Mouse (Mus musculus) thymus, postnatal 0 days (tissue): ENCODE data around the gene Baiap2. TPM values are rescaled to one million over a fixed set of nuclear protein-coding genes. Genes with fewer than 3 reads are reported as not detected.
A peak's percentile ranks its signal among the peaks of the same experiment; 100 is the strongest.

Experiments used
- DNase-seq: peaks from one replicate; pipeline ENCODE4 v3.0.0-alpha.2; 2015; ENCODE audit warnings: low spot score
- polyA plus RNA-seq: library from polyadenylated mRNA; unstranded; fragments of >200 nt; fragmentation: Nextera tagmentation; extraction: Ambion mirVana; gene quantifications from 2 replicates; pipeline ENCODE4 v1.2.1, GENCODE M21; 2015

Baiap2 gene
- polyA plus RNA-seq, 1 experiment from 2014 or later = 26.3 TPM

- DNase-seq = no peak
Measured at GRCm38 (mm10) chr11:119919432-119919831, 23.1 kb upstream of the Baiap2 start.

- peak; percentile 78 for DNase-seq
Measured at GRCm38 (mm10) chr11:119919897-119920296, 22.7 kb upstream of the Baiap2 start.

- no peak for DNase-seq
Measured at GRCm38 (mm10) chr11:119920668-119921067, 21.9 kb upstream of the Baiap2 start.

- no peak for DNase-seq
Measured at GRCm38 (mm10) chr11:119925176-119925575, 17.4 kb upstream of the Baiap2 start.

- no peak for DNase-seq
Measured at GRCm38 (mm10) chr11:119926762-119927161, 15.8 kb upstream of the Baiap2 start.

- peak; percentile 85 for DNase-seq
Measured at GRCm38 (mm10) chr11:119928023-119928681, 14.4 kb upstream of the Baiap2 start.

GRCm38 (mm10) chr11:119929603-119930265, 12.8 kb upstream of the Baiap2 start:
- DNase-seq = peak; percentile 43

- no peak for DNase-seq
Measured at GRCm38 (mm10) chr11:119931809-119932208, 10.8 kb upstream of the Baiap2 start.

- DNase-seq = no peak
Measured at GRCm38 (mm10) chr11:119933142-119933541, 9.4 kb upstream of the Baiap2 start.

- peak; percentile 84 for DNase-seq
Measured at GRCm38 (mm10) chr11:119933819-119934583, 8.6 kb upstream of the Baiap2 start.

- no peak for DNase-seq
Measured at GRCm38 (mm10) chr11:119934773-119935172, 7.8 kb upstream of the Baiap2 start.

- peak; percentile 70 for DNase-seq
Measured at GRCm38 (mm10) chr11:119935457-119935856, 7.1 kb upstream of the Baiap2 start.

- DNase-seq = no peak
Measured at GRCm38 (mm10) chr11:119936456-119936855, 6.1 kb upstream of the Baiap2 start.

- DNase-seq = no peak
Measured at GRCm38 (mm10) chr11:119937216-119937615, 5.3 kb upstream of the Baiap2 start.

- DNase-seq = no peak
Measured at GRCm38 (mm10) chr11:119937772-119938502, 4.6 kb upstream of the Baiap2 start.

GRCm38 (mm10) chr11:119939073-119939710, 3.4 kb upstream of the Baiap2 start:
- no peak for DNase-seq

- DNase-seq = no peak
Measured at GRCm38 (mm10) chr11:119939711-119940106, 2.9 kb upstream of the Baiap2 start.

GRCm38 (mm10) chr11:119940142-119940541, 2.4 kb upstream of the Baiap2 start:
- DNase-seq = no peak

GRCm38 (mm10) chr11:119941794-119942193, 769 bp upstream of the Baiap2 start:
- DNase-seq = no peak

- DNase-seq = no peak
Measured at GRCm38 (mm10) chr11:119942201-119942726, 299 bp upstream of the Baiap2 start.
